Mouse (Mus musculus): ENCODE results near the gene Tmem184b.

Gene Tmem184b

DNA sequence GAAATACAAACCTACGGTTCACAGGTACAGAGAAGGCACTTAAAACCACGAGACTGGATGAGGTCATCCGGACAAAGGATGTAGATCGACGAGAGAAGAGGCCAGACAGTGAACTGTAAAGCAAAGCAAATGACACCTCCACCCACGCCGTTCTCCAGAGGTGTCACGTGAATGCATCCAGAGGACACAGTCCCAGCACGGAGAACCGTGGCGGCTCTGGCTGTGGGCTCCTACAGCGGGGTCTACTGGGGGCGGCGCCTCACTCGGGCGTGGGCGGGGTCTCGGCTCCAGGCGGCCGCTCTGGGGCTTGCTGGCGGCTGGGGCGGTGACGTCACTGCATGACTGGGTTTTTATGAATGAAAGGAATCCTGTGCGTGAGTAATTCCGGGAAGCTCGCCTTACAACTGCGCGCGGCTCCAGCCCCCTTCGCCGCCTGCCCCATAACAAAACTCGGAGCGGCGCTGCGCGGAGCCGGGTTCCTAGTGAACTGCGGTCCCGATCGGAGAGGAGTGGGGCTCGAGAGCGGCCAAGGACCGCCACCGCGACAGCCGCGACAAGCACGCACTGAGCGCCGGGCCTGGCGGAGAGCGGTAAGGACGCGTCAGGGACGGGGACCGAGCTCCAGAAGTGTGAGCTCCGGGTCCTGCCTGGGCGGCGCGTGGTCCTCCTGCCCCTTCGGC lies 56.1 kb downstream of the Tmem184b start:
- DNase-seq (ENCODE audit: inconsistent age in 2 of 2, low spot score in 1 of 2) = peak; percentile 93 to 97

DNA sequence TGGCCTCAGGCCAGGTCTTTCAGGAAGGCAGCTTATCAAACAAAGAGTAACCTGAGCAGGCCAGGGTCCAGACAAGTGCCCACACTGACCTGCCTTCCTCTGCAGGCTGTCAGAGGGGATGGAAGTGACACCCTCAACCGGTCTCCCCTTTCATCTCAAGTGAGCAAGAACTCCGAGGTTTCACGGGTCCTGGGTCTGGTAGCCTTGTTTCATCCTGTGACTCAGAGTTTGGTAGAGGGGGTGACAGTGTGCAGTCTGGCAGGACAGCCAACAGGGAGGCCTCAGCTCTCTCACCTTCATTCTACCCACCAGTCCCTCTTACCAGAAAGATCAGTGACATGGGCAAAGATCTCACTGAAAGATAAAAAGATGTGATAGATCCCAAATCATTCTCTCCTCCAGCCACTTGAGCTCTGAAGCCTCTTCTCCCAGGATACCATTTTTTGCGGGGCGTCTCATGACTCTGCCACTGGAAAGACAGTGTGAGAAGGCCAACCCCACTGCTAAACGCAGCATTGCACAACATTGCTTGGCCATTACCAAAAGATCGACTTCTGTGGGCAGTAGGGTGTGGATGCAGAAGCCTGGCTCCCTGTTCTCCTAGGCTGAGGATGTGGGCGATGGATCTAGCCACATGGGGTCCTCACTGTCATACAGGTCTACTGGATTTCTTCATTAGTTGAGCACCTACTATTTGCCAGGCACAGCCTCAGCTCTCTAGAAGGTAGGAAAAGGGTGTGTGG lies 57.1 kb downstream of the Tmem184b start, which contains the start of gene Maff:
Maff (plus strand) TSS at position 571 of the 743 bp plus-strand sequence.
- no peak for DNase-seq (ENCODE audit: inconsistent age in 2 of 2, low spot score in 1 of 2)

DNA sequence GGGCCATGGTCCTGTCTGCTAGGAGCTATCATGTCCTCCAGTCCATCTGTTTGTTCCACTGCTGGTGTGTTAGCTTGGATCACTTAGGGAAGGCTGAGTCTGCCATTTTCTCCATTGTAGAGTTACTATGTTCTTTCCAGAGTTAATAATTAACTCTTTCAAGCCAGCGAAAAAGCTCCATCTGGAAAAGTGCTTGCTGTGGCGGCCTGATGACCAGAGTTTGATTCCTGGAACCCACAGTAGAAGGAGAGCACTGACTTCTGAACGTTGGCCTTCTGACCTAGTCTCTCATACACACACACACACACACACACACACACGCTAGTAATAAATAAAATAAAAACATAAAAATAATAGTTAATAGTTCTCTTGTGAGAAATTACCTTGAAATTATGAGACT lies 58.7 kb downstream of the Tmem184b start:
- DNase-seq (ENCODE audit: inconsistent age in 2 of 2, low spot score in 1 of 2) = no peak

DNA sequence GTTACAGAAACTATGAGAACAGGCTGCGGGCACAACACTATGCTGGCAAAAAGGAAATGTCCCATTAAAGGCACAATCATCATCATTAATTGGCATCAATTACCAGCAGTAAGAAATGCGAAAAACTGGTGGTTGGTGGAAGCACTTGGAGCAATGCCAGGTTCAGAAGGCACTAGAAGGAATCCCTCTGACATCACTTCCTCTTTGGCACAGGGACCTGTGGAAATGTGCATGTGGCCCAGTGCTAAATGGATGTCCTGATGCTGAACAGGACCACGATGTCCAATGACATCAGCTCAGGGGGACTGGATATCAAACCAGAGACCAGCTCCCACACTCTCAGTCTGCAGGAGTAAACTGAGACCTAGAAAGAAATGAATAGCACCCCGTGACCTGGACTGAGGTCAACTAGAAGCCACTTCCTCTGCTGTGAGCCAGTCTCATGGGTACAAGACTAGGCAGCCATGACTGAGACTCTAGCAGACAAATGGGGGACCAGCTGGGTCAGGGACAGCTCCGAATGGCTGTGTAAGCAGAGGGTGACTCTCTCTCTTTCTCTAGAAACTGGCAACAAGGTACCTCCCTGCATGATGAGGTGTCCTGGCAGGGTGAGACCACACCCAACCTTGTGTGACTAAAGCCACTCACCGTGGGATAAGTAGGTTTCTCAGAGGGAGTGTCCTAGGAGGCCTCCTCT lies 60.6 kb downstream of the Tmem184b start:
- no peak for DNase-seq (ENCODE audit: inconsistent age in 2 of 2, low spot score in 1 of 2)

DNA sequence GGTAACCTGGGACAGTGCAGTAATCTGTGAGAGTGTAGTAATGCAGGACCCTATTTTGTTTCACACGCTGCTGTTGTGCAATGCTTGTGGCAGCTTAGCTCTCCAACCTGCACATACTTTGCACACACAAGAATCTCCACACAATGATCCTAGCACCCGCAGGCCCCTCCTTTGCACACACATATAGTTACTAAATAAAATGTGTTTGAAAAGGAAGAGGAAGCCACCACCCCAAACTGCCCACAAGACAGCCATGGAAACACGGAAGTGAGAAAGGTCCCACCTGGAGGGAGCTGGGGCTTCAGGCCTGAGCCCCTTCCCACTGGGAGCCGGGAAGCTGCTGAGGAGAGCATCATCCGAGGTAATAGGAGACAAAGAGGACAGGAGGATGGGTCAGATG lies 64.4 kb downstream of the Tmem184b start:
- DNase-seq (ENCODE audit: inconsistent age in 2 of 2, low spot score in 1 of 2) = no peak

DNA sequence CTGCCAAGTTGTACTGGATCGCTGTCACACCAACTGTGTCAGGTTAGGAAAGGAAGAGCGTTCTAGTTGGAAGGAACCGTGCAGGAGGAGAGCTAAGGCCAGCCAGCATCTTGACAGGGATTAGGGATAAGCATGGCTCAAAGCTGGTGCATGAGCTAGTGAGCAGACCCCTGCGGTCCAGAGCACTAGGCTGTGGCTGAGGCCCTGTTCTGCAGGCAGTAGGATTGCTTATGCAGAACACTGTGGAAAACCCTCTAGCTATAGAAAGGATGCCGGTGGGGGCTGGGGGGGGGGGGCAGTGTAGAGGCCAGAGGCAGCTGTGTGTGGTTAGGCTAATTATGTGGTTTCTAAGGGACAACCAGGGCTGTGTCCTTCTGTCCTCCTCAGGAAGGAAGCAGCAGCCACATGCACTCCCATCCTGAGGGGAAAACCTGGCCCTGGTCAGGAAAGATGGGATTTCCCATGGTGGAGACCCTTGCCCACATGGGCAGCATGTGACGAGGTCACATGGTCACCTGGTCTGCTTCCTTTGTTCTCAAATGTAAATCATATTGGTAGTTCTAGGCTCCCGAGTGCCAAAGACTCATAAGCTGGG lies 68.2 kb downstream of the Tmem184b start:
- no peak for DNase-seq (ENCODE audit: inconsistent age in 2 of 2, low spot score in 1 of 2)

DNA sequence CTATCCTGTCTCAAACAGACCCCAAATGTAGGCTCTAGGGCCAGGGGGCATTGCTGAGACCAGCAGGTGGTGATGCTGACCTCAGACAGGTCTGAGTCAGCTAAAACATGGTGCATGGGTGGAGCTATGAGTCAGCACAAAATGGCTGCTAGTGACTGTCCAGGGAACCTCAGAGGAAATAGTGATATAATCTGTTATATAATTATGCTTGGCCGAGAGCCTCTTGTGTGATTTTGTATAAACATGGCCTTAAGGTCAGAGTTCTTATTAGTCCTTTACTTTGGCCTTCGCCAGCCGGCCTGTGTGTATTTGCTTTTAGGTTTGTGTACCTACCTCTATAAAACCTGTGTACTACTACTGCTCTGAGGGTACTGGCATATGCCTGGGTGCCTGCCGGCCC lies 70.0 kb downstream of the Tmem184b start:
- DNase-seq (ENCODE audit: inconsistent age in 2 of 2, low spot score in 1 of 2) = peak; percentile 68 to 79

DNA sequence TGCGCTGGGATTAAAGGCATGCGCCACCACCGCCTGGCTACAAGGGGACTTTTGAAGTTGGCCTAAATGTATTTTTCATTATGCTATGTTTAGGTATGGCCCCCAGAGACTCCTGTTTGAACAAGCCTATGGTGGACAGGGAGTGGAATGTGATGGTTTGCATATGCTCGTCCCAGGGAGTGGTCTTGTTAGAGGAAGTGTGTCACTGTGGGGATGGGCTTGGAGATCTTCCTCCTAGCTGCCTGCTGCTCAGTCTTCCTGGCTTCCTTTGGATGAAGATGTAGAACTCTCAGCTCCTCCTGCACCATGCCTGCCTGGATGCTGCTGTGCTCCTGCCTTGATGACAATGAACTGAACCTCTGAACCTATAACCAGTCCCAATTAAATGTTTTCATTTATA lies 72.8 kb downstream of the Tmem184b start:
- DNase-seq (ENCODE audit: inconsistent age in 2 of 2, low spot score in 1 of 2) = no peak

DNA sequence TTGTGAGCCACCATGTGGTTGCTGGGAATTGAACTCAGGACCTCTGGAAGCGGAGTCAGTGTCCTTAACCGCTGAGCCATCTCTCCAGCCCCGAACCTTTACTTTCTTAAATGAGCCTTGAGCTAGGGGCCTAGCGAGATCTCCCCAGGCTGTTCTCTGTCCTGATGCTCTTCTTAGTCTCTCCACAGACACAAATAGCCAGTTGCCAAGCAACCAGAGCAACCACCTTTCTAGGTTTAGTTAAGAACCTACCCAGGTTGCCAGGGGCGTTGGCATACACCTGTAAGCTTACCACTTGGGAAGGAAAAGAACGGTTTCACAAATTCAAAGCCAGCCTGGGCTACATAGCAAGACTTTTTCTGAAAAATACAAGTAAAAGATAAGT lies 73.4 kb downstream of the Tmem184b start:
- no peak for DNase-seq (ENCODE audit: inconsistent age in 2 of 2, low spot score in 1 of 2)

DNA sequence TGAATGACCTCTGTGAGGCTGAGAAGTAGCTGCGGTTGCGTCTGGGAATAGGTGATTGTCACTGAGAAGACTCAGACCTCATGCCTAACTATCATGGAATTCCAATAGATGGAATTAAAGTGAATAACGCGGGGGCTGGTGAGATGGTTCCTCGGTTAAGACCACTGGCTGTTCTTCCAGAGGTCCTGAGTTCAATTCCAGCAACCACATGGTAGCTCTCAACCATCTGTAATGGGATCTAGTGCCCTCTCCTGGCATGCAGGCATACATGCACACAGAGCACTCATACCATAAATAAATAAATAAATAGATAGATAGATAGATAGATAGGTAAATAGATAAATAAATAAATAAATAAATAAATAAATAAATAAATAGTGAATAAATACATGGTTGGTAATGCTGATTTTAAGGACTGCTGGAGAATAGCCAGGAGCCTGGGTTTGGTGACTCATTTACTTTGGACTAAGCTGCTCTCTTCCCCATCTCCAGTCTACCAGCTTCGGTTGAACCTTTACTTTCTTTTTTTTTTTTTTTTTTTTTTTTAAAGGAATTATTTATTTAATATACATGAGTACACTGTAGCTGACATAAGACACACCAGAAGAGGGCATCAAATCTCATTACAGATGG lies 73.9 kb downstream of the Tmem184b start:
- peak in 1 of 2 experiments; percentile 52 for DNase-seq (ENCODE audit: inconsistent age in 2 of 2, low spot score in 1 of 2)

DNA sequence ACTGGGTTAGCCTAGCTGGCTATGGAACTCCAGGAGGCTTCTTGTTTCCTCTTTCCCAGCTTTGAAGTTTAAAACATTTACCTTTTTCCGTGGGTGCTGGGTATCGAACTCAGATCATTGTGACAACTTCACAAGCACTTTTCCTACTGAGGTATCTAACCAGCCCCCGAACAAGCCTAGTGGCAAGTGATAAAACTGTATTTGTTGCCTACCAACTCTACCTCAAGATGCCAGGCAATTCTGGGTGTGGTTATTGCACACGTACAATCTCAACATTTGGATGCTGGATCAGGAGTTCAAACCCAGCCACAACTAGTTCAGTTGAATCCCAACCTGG lies 74.5 kb downstream of the Tmem184b start:
- DNase-seq (ENCODE audit: inconsistent age in 2 of 2, low spot score in 1 of 2) = no peak

DNA sequence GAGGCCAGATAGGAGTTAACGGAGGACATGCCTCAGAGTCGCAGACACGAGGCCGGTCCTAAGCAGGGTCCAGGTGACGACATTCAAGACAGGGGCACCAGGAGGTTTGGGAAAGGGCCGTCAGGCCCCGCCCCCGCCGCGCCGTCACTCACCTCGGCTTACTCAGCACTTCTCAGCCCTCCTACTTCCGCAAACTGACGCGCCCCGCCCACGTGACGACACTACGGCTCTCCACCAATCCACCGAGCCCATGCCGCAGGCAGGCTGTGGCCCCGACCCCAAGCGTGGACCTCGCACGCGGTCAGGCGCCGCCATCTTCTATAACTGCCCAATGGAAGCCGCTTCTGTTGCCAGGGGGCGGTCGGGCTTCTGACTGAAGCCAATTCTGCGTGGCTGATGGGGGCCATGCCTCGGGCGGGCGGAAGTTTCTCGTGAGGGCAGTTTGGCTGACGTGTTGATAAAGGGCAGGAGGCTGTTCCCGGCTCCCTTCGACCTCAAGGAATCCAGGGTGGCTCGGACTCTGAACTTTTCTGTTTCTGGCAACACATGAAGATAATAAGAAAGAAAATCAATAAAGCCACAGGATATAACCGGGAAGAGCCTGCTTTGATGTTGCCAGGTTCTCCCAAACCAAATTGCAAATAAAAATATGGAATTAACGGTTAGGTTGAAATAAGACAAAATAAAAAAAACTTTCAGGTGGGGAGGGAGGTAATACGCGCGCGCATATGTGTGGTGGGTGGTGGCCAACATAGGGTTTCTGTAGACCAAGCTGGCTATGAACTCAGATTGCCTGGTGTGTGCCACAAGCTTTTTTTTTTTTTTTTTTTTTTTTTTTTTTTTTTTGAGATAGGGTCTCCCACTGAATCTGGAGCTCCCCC lies 75.1 kb downstream of the Tmem184b start, which contains the start of gene Pla2g6:
Pla2g6 (minus strand) TSS at position 333 of the 881 bp plus-strand sequence.
- DNase-seq (ENCODE audit: inconsistent age in 2 of 2, low spot score in 1 of 2) = peak; percentile 100

DNA sequence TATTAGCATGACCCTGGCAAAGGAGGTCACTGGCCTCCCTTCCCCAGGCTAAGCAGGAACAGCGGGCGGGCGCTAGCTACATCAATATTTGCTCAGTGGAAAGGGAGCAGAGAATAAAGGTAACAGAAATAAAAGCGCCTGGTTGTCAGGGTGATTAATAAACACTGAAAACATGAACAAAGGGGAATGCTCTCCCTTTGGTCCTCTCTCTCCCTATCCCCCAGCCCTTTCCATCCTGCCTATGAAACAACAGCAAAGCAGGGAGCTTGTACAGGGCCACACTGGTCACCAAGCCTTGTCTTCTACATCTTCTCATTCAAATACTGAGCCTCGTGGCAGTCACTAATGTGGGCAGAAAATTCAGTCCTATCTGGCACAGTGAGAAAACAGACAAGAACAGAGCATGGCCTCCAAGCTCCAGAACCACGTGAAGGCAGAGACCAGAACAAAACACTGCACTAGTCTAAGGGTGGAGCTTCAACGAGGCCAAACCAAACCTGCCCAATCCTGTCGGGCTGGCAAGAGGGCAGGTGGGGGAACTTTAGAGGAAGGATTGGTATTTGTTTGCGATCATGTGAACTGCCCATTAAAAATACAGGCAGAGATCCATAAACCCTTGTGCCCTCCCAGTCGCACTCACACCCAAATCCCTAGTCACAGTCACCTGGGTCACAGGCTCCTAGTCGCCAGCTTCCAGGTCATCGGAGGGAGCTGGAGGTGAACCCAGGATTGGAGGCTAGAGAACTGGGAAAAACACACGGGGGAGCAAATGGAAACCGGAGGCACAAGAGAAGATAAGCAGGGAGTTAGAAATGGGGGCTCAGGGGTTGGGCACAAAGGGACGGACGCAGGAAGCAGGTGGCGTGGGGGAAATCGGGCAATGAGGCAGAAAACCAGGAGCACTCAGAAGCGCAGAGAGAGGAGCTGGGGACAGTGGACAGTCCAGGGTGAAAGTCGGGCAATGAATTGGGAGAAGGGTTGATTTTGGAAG lies 76.1 kb downstream of the Tmem184b start:
- DNase-seq (ENCODE audit: inconsistent age in 2 of 2, low spot score in 1 of 2) = peak; percentile 58 to 86

DNA sequence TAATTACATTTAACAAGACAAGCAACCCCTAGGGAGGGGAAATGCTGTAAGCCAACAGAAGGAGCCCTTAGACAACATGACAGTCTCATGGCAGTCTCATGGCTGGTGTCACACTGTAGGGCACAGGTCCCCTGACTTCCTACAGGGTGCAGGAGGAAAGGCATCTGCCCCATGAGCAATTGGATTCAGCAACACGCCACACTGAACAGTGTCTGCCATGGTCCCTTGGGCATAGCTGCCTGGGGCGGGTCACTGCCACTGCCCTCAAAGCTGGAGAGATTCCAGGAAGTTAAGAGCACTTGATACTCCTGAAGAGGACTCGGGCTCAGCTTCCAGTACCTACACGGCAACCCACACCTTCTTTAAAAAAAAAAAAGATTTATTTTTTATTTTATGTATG lies 77.1 kb downstream of the Tmem184b start:
- no peak for DNase-seq (ENCODE audit: inconsistent age in 2 of 2, low spot score in 1 of 2)

DNA sequence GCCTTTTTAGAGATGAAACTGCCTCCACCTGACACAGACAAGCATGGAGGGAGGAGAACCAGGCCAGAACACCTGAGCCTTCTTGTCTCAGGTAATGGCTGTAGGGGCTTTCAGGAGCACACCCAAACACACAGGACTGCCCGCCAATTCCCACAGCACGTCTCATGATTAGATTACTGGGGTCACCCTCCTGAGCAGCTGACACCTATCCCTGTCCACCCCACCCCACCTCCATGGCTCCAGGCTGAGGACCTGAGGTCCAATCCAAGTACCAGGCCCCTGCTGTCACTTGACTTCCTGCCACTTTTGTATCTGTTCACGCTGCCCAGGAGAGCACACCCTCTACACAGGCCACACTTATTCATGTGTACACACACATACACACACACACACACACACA lies 77.6 kb downstream of the Tmem184b start:
- DNase-seq (ENCODE audit: inconsistent age in 2 of 2, low spot score in 1 of 2) = no peak

DNA sequence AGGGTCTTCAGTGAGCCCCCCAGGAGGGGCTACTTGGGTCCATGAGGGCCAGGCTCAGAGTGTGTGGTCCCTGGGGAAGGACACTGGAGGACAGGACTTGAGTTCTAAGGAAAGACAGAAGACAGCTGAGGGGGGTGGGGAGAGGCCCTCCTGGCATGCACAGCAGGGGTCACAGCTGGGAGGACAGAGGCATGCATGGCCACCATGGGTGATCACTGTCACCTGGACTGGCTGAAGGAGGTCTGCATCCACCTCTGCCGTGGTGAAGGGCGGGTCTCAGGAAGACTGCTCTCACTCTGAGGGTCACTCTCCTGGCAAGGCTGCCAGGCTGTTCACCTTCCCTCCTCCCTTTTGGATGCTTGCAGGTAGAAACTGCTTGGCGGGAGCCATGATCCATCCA lies 79.0 kb downstream of the Tmem184b start:
- no peak for DNase-seq (ENCODE audit: inconsistent age in 2 of 2, low spot score in 1 of 2)

DNA sequence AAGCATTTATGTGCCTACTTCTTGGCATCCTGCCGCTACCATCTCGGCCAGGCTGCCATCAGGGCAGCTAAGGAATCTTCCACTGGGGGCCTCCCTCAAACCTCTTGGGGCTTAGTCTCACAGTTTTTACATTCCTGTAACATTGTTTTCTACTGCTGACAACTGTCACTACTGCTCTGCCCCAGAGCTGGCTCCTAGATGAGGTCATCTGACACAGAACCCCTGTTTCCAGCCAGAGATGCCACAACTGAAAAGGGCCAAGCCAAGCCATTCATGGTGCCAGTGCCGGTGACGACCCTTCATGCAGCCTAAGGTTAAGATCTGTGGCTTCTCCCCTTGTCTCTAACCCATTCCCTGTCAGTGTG lies 79.6 kb downstream of the Tmem184b start:
- DNase-seq (ENCODE audit: inconsistent age in 2 of 2, low spot score in 1 of 2) = peak in 1 of 2 experiments; percentile 42

DNA sequence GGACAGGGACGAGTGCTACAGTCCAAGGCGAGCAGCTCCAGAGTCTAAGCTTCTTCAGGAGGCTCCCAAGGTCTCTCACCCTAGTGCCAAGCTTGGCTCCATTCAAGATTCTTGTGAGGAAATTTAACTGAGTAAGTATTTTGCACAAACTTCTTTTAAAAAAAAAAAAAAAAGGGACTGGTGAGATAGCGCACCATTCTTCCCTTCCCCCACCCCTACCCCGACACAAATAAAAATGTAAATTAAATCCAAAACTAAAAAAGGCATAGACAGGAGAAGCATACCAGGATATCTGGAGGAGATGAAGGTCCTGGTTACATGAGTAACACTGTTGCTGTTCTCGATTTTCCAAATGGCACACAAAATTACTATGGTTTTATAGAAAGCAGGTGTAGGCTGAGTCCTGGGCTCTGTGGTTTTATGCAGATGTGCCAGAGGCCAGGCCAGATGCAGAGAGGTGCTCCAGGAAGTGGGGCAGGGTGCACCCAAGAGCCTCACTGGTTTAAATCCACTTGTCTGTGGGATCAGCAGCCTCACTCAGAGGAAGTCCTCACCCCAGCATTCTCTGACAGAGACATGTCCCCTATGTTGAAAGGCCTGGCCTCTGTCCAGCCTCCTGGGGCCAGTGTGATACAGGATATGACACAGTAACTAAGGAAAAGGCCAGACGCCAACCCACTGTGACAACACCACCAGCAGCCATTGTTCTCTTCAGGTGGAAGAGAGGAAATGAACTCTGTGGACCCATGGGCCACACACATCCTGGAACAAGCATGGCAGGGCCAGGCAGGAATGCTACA lies 80.2 kb downstream of the Tmem184b start:
- DNase-seq (ENCODE audit: inconsistent age in 2 of 2, low spot score in 1 of 2) = peak; percentile 81 to 91

Data from adrenal gland, adult (tissue).